Mouse (Mus musculus) pancreas, adult 10 weeks (tissue): Measurements from ENCODE around the gene Pdpk1. TPM values are rescaled to one million over a fixed set of nuclear protein-coding genes. Genes with fewer than 3 reads are reported as not detected.

Experiments
- polyA plus RNA-seq: library from polyadenylated mRNA; stranded (reverse); fragments of 350-450 nt; fragmentation: Illumina TruSeq; extraction: RNeasy Lipid Tissue Mini Kit (QIAGEN cat#74804); gene quantifications from one replicate; pipeline ENCODE4 v1.2.3, GENCODE M21; 2015; ENCODE audit warnings: low read depth, low replicate concordance; ENCODE audit not compliant: insufficient read depth

Pdpk1 gene
- polyA plus RNA-seq = 5.4 TPM

GRCm38 (mm10) chr17:24150824-24151223 lies at the start of gene Pdpk1:
Pdpk1 (minus strand) TSS chr17:24150924.

GRCm38 (mm10) chr17:24169317-24170065 lies 18.8 kb upstream of the Pdpk1 start, which contains the start of gene Atp6v0c:
Atp6v0c (minus strand) TSS chr17:24169702.

DNA sequence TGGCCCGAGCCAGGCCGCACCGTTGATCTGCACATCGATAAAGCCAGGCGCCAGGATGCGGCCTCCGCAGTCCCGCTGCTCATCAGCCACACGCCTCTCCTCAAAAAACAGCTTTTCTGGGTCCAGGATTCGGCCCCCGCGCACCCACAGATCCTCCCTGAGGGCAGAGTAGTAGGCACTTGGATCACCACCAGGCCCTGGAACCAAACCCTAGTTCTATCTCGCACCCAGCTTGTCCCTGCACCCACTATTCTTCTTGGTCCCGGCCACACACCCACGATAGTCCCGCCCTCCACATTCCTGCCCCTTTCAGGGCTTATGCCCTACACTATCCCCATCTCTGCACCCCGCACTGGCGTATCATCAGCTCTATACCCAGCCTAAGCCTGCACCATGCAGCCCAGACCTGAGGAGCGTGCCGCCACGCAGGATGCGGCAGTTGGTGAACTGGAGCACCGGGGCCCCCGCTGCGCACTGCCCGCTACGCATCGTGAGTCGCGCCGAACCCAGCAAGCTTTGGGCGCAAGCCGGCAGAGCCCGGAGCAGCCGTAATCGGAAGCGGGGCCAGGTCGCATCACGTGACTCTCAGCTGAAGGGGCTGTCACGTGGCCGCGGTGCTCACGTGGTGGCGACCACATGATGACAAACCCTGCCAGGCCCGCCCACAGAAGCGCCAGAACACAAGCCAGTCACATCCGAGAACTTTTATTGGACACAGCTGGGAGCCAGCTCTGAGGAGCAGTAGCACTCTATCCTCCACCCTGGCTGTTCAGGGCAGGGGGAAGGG lies 12.6 kb upstream of the Pdpk1 start, which contains the start of gene Amdhd2:
Gene Amdhd2 (minus strand): TSS at position 591 of the 787 bp plus-strand sequence.

DNA sequence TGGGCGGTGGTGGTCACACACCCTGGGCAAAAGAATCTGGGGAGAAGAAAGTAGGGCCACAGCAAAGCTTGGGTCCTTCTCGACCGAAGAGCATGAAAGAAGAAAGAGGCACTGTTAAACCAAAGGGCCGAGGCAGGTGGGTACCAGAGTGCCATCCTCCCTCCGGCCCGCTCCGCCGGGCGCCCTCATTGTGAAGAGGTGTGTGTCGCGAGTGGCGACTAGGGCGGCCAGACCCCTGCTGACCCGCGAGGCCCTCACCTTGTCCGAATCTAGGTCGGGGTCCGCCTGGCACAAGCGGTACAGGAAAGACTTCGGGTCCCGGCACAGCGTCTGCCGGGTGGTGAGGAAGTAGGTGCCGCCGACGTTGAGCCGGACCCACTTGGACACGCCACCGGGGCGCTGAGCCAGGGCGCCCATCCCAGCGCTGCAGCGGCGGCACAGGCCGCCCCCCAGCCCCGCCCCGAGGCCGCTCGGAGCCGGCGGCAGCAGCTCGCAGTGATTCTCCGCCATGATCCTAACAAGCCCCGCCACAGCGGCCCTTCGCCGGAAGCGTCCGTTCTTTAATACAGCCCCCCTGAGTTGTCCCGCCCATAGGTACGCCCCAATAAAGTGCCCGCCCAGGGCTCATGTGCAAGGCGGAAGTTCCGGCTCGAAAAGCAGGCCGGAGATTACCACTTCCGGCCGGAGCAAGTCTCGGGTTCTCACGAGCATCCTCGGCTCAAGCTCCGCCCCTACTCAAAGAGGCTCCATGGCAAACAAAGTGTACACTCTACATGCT lies 77.6 kb downstream of the Pdpk1 start, which contains the start of gene Kctd5:
Gene Kctd5 (minus strand): TSS at position 567 of the 778 bp plus-strand sequence.

DNA sequence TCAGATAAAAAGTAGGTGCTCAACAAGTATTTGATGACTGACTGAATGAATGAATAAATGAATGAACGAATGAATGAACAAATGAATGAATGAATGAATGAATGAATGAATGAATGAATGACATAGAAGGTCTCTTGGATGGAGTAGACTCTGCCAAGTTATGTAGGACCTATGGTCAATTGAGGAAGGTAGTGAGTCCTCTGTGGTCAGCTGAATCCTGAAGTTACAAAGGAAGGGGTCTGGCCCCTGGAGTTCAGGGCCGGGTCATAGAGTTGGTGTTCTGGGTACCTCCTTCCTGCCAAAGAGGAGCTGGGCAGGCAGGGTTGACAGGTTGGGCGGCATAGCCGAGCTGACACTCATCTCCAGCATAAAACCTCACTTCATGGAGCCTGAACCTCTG lies 112.9 kb downstream of the Pdpk1 start, which contains the start of gene Prss27:
Gene Prss27 (plus strand): TSS at position 301 of the 400 bp plus-strand sequence.

Other genes starting within 250 kb of the Pdpk1 start
- not detected for gene Dcpp3, start 233.5 kb downstream of the Pdpk1 start, polyA plus RNA-seq
- gene Sbp, start 209.3 kb downstream of the Pdpk1 start, polyA plus RNA-seq = not detected
- not detected for gene Sbpl, start 195.7 kb downstream of the Pdpk1 start, polyA plus RNA-seq
- not detected for gene Prss30, start 170.4 kb downstream of the Pdpk1 start, polyA plus RNA-seq
- gene Prss22, start 152.8 kb downstream of the Pdpk1 start, polyA plus RNA-seq = not detected
- gene Prss27, start 112.8 kb downstream of the Pdpk1 start, polyA plus RNA-seq = not detected
- gene Kctd5, start 77.4 kb downstream of the Pdpk1 start, polyA plus RNA-seq = 3.1 TPM
- 10.6 TPM for gene Amdhd2, start 12.8 kb upstream of the Pdpk1 start, polyA plus RNA-seq
- 67.3 TPM for gene Atp6v0c, start 18.8 kb upstream of the Pdpk1 start, polyA plus RNA-seq
- gene Tbc1d24, start 54.6 kb upstream of the Pdpk1 start, polyA plus RNA-seq = 3.8 TPM
- gene Ntn3, start 58.6 kb upstream of the Pdpk1 start, polyA plus RNA-seq = 1.0 TPM
- gene Tedc2, start 69.9 kb upstream of the Pdpk1 start, polyA plus RNA-seq = 2.9 TPM
- not detected for gene Ccnf, start 100.6 kb upstream of the Pdpk1 start, polyA plus RNA-seq
- not detected for gene Abca17, start 200.1 kb upstream of the Pdpk1 start, polyA plus RNA-seq
- 7.3 TPM for gene Abca3, start 201.0 kb upstream of the Pdpk1 start, polyA plus RNA-seq